Comparison of ENCODE assay signal across 13 mouse cellular contexts in the genomic region with DNA sequence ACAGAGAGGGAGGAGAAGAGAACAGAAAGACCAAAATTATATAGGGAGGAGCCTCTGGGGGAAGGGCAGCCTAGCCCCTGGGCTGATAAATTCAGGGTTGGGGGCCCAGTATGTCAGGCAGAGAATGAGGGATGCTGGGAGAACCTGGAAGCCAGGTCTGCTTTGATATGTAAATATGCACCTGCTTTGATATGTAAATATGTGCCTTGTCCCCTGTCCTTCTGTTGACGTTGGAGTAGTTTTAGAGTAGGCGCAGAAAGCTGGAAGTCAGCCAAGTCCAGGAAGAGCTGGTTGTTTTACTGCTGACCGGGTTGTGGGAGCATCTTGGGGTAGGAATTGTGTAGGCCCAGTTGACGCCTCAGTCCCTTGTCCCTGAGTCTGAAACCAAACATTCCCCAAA. TPM values are rescaled to one million over a fixed set of nuclear protein-coding genes. Genes with fewer than 3 reads are reported as not detected.
A peak's percentile ranks its signal among the peaks of the same experiment; 100 is the strongest.
DNase-seq lines count a peak whose midpoint lies in the region; ATAC-seq and TF ChIP-seq lines count a peak whose summit lies in the region.
"Had no signal": no experiment of that assay in that cellular context is flagged by ENCODE, and none has a peak within 500 bp of the region (broad histone marks: within the 10 kb centered on the region; RNA-seq: fewer than 3 reads in every experiment).

No protein-coding gene starts in this region.

- no peak for TF ChIP-seq POLR2A in kidney, adult 2 months (IDR thresholded peaks at IDR 0.05; ENCODE audit: low read depth, low read length)

- H3K27me3 ChIP-seq in kidney, adult 2 months (replicated peaks; ENCODE audit: control insufficient read depth, insufficient read depth, low read length), result no peaks in the 10 kb centered on the region
- peaks cover 5% of the 10 kb centered on the region; the same call in 1 of the 2 replicates for H3K27me3 ChIP-seq in E14TG2a.4 (ENCODE audit: insufficient read depth, low read length)
- no peaks in the 10 kb centered on the region for H3K27me3 ChIP-seq in hindbrain, embryonic 15.5 days

- 58% methylated on average over 4 of the region's 4 CpGs for WGBS in kidney, adult 2 months
- WGBS in hindbrain, embryonic 15.5 days, result 22% methylated on average over 4 of the region's 4 CpGs

- peak; percentile 29 for DNase-seq in adrenal gland, postnatal 10 days
- DNase-seq in adrenal gland, postnatal 4 days (ENCODE audit: low spot score in 2 of 2), result no peak
- peak; percentile 21 for DNase-seq in kidney, adult 2 months
- no peak for DNase-seq in kidney, adult 11 months
- DNase-seq in MN1 (ENCODE audit: low spot score), result no peak
- no peak for DNase-seq in urinary bladder, postnatal 4 days (ENCODE audit: low spot score in 2 of 2)

- no peak overlapping the region for H3K27ac ChIP-seq in kidney, adult 2 months (ENCODE audit: insufficient read depth, low read depth, low read length)
- no peak overlapping the region for H3K27ac ChIP-seq in hindbrain, embryonic 15.5 days (replicated peaks)

- H3K9ac ChIP-seq in hindbrain, embryonic 15.5 days, result no peak overlapping the region

- TF ChIP-seq CTCF in kidney, adult 2 months (conservative IDR thresholded peaks at IDR 0.05; ENCODE audit: insufficient read depth, insufficient read length, low read depth, low read length), result no peak
- TF ChIP-seq CTCF in E14TG2a.4 (conservative IDR thresholded peaks at IDR 0.05; ENCODE audit: low read length), result no peak

- ATAC-seq in hindbrain, embryonic 15.5 days (ENCODE audit: low FRiP score, low read depth), result peak; percentile 40; the same call in 1 of the 2 replicates

- no peaks in the 10 kb centered on the region for H3K9me3 ChIP-seq in E14TG2a.4 (ENCODE audit: low read length)
- no peaks in the 10 kb centered on the region for H3K9me3 ChIP-seq in hindbrain, embryonic 15.5 days

- no peaks in the 10 kb centered on the region for H3K36me3 ChIP-seq in kidney, adult 2 months (ENCODE audit: control insufficient read depth, insufficient read depth, low read length)
- H3K36me3 ChIP-seq in E14TG2a.4 (ENCODE audit: insufficient read depth, low read length), result no peaks in the 10 kb centered on the region
- H3K36me3 ChIP-seq in hindbrain, embryonic 15.5 days, result no peaks in the 10 kb centered on the region

- 0 out of 2 replicates have a peak, but pooled peaks cover 6% of the 10 kb centered on the region for H3K4me1 ChIP-seq in kidney, adult 2 months (ENCODE audit: control insufficient read depth, insufficient read depth, low read length)
- H3K4me1 ChIP-seq in E14TG2a.4 (replicated peaks; ENCODE audit: low read depth, low read length), result peaks cover 40% of the 10 kb centered on the region
- H3K4me1 ChIP-seq in hindbrain, embryonic 15.5 days (replicated peaks), result peaks cover 5% of the 10 kb centered on the region; the same call in 1 of the 2 replicates

- no peak overlapping the region for H3K4me3 ChIP-seq in kidney, adult 2 months (ENCODE audit: insufficient read depth, low read depth, low read length)
- H3K4me3 ChIP-seq in E14TG2a.4 (replicated peaks; ENCODE audit: low read length), result peak overlapping the region; percentile 26; the same call in 1 of the 2 replicates
- no peak overlapping the region for H3K4me3 ChIP-seq in hindbrain, embryonic 15.5 days

- no peak overlapping the region for H3K4me2 ChIP-seq in hindbrain, embryonic 15.5 days

RNA-seq across cellular contexts. Expression of gene Gm49358, which starts 6.0 kb away (rescaled TPM):
- total RNA-seq in adrenal gland, postnatal 10 days (2021), result 1 to 10 TPM; 7.5 to 7.8 TPM
- total RNA-seq in adrenal gland, postnatal 4 days (2021), result 1 to 10 TPM; 4.8 to 6.2 TPM
- polyA plus RNA-seq in kidney, adult 2 months (2012; rRNA removed), result not detected in 2 replicates
- not detected in 2 replicates for polyA plus RNA-seq in hindbrain, embryonic 15.5 days (2015; fragmentation: Nextera tagmentation; extraction: Ambion mirVana)
- total RNA-seq: granulocyte monocyte progenitor cell, adult 5-6 weeks; hematopoietic stem cell, adult 5-6 weeks; megakaryocyte, adult 5-6 weeks had no signal
- polyA plus RNA-seq: liver, adult 2 months; small intestine, adult 2 months had no signal

RNA-seq across cellular contexts. Expression of gene Nt5dc3, which starts 9.0 kb away (rescaled TPM):
- 10 to 100 TPM; 17.4 to 21.4 TPM for total RNA-seq in adrenal gland, postnatal 10 days (2021)
- 10 to 100 TPM; 23.4 to 25.5 TPM for total RNA-seq in adrenal gland, postnatal 4 days (2021)
- 5.9 and 6.9 TPM in 2 replicates for polyA plus RNA-seq in kidney, adult 2 months (2012; rRNA removed)
- polyA plus RNA-seq in hindbrain, embryonic 15.5 days (2015; fragmentation: Nextera tagmentation; extraction: Ambion mirVana), result 10.8 and 12.0 TPM in 2 replicates

Comparison
In these comparisons a context has a peak if more than half of its experiments do, and no peak if none do; other contexts are left out.
1. DNase-seq: peak in adrenal gland, postnatal 10 days (single experiment) and kidney, adult 2 months (single experiment); none in adrenal gland, postnatal 4 days (0 of 2), kidney, adult 11 months (single experiment), MN1 (single experiment) and urinary bladder, postnatal 4 days (0 of 2).